Mouse (Mus musculus) lung, adult 2 months (tissue): ENCODE data around the gene Scnn1b. TPM values are rescaled to one million over a fixed set of nuclear protein-coding genes. Genes with fewer than 3 reads are reported as not detected.

ENCODE experiments used
- DNase-seq: peaks from one replicate; pipeline ENCODE4 v3.0.0; 2022
- H3K4me1 ChIP-seq: fragments of 200-500 bp; 2 replicates; pipeline ENCODE4 v1.6.1; 2011; ENCODE audit warnings: low read length; ENCODE audit not compliant: control insufficient read depth, insufficient read depth
- H3K4me3 ChIP-seq: fragments of 200-500 bp; replicated peaks from 2 replicates; pipeline ENCODE3; 2011; ENCODE audit warnings: low read depth, mild to moderate bottlenecking, control low read depth, low read length; ENCODE audit errors: extremely low read depth
- CTCF ChIP-seq: fragments of 200-500 bp; IDR thresholded peaks from 2 replicates; pipeline ENCODE4 v1.5.1; 2011; ENCODE audit warnings: mild to moderate bottlenecking, low read length, control low read depth; ENCODE audit not compliant: insufficient read depth
- POLR2A ChIP-seq: fragments of 200-500 bp; IDR thresholded peaks from 2 replicates; pipeline ENCODE4 v1.6.1; 2011; ENCODE audit warnings: low read depth, mild to moderate bottlenecking, control low read depth, low read length, borderline replicate concordance; ENCODE audit errors: extremely low read depth
- WGBS: fragments of 180-500 bp; shearing (Covaris S2); methylation state at CpG from one replicate; pipeline ENCODE4 v1.1.7; 2018; 5-methylcytosine and 5-hydroxymethylcytosine counted together
- polyA plus RNA-seq: library from polyadenylated mRNA; depleted of rRNA; stranded (reverse); fragments of >200 nt; gene quantifications from 2 replicates; pipeline ENCODE4 v1.2.3, GENCODE M21; 2012

Gene Scnn1b
- polyA plus RNA-seq, 1 experiment: 179 TPM

DNA sequence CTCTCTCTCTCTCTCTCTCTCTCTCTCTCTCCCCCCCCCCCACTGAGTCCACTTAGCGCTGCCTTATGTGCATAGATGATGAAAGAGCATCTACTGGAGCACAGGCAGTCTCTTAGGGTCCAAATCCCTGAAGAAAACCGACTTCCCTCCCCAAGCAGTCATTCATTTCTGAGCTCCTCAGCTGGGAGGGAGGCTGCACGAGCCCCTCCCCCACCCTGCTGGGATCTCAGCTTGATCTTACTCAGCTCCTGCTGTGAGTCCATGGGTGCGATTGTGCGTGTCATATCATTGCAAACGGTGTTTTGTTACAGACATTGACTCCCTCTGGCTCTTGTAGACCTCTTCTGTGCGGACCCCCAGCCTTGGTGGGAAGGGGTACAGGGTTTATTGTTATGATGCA, 35.1 kb downstream of the Scnn1b start:
- TF ChIP-seq CTCF (no peak), POLR2A (no peak)
- no peak for DNase-seq
- WGBS: 20% methylated on average over 7 of the region's 7 CpGs
- no peak overlapping the region for H3K4me3 ChIP-seq
- H3K4me1 ChIP-seq: no peaks in the 10 kb centered on the region

DNA sequence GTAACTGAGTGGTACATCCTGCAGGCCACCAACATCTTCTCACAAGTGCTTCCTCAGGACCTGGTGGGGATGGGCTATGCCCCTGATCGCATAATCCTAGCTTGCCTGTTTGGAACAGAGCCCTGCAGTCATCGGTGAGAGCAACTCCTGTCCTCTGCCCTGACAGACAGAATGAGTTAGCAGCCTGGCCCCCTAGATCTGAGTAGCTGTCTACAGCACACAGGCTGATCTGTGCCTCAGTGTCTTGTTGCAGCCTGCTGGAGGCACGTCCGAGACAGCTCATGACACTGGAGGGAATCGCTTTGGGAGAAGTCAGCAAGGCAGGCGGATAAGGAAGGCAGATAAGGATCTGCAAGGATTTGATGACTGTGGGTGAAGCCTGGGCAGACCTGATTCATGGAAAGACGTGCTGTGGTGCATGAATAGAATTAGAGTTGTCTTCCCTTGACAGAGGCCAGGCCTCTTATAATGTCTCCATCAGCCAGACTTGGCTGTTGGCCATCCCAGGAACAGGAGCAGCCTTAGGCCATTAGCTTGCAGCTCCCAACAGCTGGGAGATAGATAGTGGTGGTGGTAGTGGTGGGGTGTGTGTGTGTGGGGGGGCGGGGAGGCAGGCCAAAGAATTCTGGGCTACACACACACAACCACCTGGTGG, 38.0 kb downstream of the Scnn1b start:
- DNase-seq: no peak
- 53% methylated on average over 8 of the region's 8 CpGs for WGBS
- H3K4me1 ChIP-seq: no peaks in the 10 kb centered on the region
- H3K4me3 ChIP-seq: no peak overlapping the region
- TF ChIP-seq POLR2A (no peak), CTCF (no peak)

DNA sequence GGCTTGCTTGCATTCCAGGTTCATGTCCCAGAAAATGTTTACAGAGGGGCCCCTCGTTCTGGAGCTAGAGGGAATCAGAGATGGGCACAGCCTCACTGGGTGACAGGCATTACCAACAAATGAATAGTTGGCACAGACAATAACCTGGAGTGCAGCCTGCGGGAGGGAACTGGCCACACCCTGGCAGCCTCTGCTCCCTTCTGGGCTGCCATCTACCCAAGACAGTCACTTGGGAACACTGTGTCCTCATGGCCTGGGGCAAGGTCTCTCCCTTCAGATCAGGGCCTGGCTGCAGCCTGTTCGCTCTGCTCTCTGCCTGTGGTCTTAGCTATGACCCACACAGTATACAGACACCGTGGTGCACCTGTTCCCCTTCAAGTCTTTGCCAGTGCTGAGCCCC, 42.0 kb downstream of the Scnn1b start:
- Histone ChIP-seq H3K4me3 (no peak overlapping the region), H3K4me1 (no peaks in the 10 kb centered on the region)
- DNase-seq: peak; percentile 38
- TF ChIP-seq CTCF (no peak), POLR2A (no peak)
- WGBS: 48% methylated on average over 4 of the region's 4 CpGs

DNA sequence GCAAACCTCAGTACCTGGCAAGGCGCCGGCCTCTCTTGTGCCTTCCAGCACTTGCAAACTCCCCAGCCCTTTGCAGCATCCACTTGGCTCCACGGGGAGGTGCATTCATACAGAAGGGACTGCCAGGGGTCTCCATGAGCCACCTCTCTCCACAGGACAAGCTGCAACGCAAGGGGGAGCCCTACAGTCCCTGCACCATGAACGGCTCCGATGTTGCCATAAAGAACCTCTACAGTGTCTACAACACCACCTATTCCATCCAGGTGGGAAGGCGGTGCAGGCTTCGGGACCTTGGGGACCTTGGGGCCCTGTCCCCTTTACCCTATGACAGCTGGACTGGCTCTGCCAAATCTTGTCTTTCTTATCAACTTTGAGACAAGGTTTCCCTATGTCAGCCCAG, 47.4 kb downstream of the Scnn1b start:
- TF ChIP-seq CTCF (0 out of 2 replicates have a peak, but pooled peaks have one; percentile 7), POLR2A (no peak)
- DNase-seq: no peak
- 66% methylated on average over 8 of the region's 8 CpGs for WGBS
- H3K4me1 ChIP-seq: no peaks in the 10 kb centered on the region
- H3K4me3 ChIP-seq: no peak overlapping the region

DNA sequence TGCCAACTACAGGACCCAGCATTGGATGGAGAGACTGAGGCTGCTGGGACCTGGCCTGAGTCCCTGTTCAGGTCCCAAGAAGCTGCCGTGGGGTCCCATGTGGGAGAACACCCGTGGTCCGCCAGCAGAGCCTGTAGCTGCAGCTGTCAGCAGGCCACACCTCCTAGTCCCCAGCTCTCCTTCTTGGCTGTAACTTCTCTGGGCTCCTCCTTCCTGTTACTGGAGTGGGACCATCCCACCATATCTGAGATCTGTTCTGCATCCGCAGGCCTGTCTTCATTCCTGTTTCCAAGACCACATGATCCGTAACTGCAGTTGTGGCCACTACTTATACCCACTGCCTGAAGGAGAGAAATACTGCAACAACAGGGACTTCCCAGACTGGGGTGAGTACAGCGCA, 49.1 kb downstream of the Scnn1b start:
- no peak for DNase-seq
- no peak for TF ChIP-seq CTCF
- TF ChIP-seq POLR2A: no peak
- 65% methylated on average over 6 of the region's 6 CpGs for WGBS
- Histone ChIP-seq H3K4me1 (no peaks in the 10 kb centered on the region), H3K4me3 (no peak overlapping the region)

DNA sequence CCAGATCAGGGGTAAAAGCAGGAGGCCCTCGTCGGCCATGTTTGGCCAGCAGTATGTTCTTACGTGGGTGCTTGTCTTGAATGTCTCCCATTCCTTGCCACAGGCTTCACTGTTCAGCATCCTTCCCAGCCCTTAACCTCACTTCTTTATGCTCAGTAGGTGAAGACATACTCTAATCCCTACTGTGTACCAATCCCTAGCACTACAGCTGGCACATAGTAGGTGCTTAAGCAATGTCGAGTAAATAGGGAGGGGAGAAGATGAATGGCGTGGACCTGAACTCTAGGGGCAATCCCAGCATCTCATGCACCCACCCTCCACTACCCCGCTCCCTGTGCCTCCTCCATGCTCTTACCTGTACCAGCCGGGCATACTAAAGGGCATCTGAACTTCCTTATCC, 59.5 kb downstream of the Scnn1b start:
- Histone ChIP-seq H3K4me1 (no peaks in the 10 kb centered on the region), H3K4me3 (no peak overlapping the region)
- TF ChIP-seq CTCF: no peak
- TF ChIP-seq POLR2A: no peak
- no peak for DNase-seq
- WGBS: 95% methylated on average over 7 of the region's 7 CpGs

DNA sequence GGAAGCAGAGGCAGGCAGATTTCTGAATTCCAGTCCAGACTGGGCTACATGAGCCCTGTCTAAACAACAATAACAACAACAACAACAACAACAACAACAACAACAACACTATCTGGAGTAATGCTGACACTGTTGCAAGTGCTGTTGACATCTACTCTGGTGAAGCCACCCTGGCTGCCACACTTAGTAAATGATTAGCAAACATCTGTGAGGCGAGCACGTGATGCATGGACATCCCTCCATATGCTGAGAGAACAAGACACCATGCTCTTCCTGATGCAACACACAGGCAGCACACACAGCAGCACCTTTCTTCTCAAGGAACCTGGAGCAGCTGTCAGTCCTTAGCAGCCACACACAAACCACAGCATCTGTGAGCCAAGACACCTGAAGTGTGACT, 63.0 kb downstream of the Scnn1b start:
- DNase-seq: no peak
- no peaks in the 10 kb centered on the region for H3K4me1 ChIP-seq
- no peak overlapping the region for H3K4me3 ChIP-seq
- no peak for TF ChIP-seq CTCF
- TF ChIP-seq POLR2A: no peak
- 95% methylated on average over 2 of the region's 2 CpGs for WGBS

DNA sequence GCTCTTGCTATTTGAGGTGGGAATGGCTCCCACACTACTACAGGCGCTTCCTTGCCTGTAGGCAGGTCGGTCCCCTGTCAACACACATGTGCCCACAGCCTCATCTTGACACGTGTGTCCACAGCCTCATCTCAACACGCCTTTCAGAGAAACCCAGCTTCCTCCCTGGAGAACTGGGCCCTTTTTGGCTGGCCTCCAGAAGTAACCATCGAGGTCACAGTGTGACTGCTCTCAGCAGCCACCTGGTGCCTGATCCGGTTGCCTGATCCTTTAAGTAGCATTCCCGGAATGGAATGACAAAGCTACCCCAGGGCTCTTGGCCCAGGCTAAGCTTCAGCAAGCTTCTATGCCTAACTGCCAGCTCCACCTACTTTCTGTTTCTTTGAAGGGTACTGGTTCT, 66.4 kb downstream of the Scnn1b start:
- Histone ChIP-seq H3K4me1 (no peaks in the 10 kb centered on the region), H3K4me3 (no peak overlapping the region)
- no peak for DNase-seq
- TF ChIP-seq CTCF (no peak), POLR2A (no peak)
- WGBS: 42% methylated on average over 7 of the region's 7 CpGs

DNA sequence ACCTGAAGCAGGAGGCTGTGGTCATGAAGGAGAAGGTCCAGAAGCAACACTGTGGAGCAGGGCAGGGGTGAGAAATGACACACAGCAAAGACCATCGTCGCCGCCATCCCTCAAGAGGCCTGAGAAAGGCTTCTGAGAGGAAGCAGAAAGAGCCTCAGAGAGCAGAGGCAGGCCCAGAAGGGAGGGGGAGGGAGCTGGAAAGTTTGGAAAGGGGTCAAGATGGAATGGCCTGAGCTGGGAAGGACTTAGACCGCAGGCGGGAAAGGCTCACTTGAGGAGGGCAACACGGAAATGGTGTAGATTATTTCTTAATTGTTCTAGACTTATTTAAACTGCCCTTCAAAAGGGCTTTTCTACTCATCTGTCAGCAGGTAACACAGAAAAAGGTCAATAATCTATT, 68.8 kb downstream of the Scnn1b start:
- WGBS: 61% methylated on average over 6 of the region's 6 CpGs
- no peaks in the 10 kb centered on the region; the same call in 1 of the 2 replicates for H3K4me1 ChIP-seq
- no peak overlapping the region for H3K4me3 ChIP-seq
- no peak for TF ChIP-seq POLR2A
- TF ChIP-seq CTCF: no peak
- DNase-seq: peak; percentile 37

DNA sequence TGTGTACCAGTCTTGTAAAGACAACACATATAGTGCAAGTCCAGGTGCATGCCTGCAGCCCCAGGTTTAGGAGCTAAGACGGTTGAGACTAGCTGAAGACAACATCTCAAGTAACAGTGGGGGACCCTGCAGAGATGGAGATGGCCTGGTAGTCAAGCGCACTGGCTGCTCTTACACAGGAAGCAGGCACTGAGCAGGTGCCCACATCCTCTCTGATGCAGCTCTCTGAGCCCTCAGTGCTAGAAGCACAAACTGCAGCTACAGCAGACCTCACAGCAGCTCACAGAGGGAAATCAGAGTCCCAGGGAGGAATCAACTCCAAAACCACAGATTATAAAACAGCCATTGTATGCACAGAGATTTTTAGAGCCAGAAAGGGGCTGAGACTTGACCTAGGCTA, 69.5 kb downstream of the Scnn1b start:
- TF ChIP-seq CTCF (no peak), POLR2A (no peak)
- Histone ChIP-seq H3K4me3 (no peak overlapping the region), H3K4me1 (no peaks in the 10 kb centered on the region; the same call in 1 of the 2 replicates)
- WGBS: 83% methylated on average over 2 of the region's 2 CpGs
- DNase-seq: no peak
